Mouse (Mus musculus): ENCODE results near the gene Pglyrp2.

- TF ChIP-seq POLR2A (IDR thresholded peaks at IDR 0.05; ENCODE audit: low read depth, low read length) = no peak
- no peak for TF ChIP-seq CTCF (IDR thresholded peaks at IDR 0.05; ENCODE audit: extremely low read depth, insufficient read length, insufficient replicate concordance, low read depth, low read length)
Measured at GRCm38 (mm10) chr17:32388370-32389100, 35.4 kb downstream of the Pglyrp2 start.
